Mouse (Mus musculus) right cerebral cortex, adult 2 months (tissue): Measurements from ENCODE around the gene Scnm1.

Experiments used
- DNase-seq, 2 experiments: peaks; one replicate each; pipeline ENCODE4 v3.0.0; 2021 to 2022; ENCODE audit warnings: low spot score in 2 of 2

Scnm1 gene

DNA sequence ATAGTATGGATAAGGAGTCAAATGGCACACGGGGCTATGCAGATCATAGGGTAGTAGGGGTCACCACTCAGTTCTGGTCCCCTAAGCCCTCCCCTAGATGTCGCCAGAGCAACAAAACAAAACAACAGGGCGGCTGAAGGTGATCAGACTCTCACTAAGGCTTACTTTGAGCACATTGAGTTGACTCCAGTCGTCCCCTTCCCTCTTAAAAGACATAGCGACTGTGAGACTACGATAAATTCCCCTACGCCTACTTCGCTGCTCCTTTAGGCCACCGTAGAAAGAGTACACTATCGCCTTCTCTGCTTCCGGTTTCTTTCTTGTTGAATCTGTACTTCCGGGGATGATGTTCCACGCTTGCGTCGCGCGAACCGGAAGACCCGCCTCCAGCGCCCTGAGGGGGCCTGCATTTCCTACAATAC is at the start of gene Scnm1, which contains the start of gene Lysmd1:
Gene Scnm1, minus strand, starts transcription at position 332 of the 422 bp plus-strand sequence.
Gene Lysmd1, plus strand, starts transcription at position 409 of the 422 bp plus-strand sequence.
- DNase-seq = peak; percentile 90 to 92

DNA sequence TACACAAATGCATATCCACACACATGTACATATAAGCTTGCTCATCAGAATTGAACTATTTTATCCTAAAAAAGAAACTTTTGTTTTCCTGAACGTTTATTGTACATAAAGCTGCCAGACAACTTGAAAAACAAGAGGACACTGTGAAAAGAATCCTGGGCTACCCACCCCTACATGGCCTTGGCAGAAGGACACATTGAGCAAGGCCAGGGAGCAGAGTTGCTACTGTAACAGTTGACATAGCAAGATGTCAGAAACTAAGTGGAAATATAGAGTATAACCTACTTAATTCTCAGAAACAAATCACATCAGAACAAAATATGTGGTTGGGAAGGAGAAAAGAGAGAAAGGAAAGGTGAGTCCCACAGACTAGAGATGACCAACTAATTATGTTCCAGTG is 48.0 kb upstream of the Scnm1 start:
- no peak for DNase-seq

DNA sequence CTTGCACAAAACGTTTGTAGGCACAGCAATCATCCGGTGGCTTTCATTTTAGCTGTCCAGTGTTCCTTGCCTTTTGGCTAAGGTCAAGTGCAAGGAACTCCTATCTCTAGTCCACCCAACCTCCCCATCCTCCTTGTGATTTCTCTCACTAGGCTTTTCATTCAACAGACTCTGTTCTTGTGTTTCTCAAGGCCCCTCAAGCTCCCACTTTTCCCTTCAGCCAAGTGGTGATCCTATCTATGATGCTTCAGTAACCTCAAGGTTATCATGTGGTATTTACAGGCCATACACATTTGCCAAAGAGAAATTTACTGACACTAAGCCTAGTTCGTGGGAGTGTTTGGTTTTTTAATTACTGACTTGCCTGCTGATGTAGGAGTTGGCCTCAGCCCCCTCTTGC is 46.1 kb upstream of the Scnm1 start:
- no peak for DNase-seq

DNA sequence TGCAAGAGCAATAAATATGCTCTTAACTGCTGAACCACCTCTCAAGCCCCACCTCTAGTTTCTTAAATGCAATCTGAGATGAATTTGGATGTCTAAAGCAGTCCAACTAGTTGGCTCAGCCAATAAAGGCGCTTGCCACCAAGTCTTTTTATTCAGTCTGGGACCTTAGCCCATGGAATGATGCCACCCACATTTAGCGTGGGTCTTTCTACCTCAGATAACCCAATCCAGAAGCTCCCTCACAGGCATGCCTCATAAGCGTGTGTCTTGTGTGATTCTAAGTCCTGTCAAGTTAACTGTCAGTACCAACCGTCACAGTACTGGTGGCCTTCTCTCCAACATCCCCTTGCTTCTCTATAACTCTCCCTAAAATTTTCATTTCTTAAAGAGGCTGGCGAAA is 45.1 kb upstream of the Scnm1 start:
- no peak for DNase-seq

DNA sequence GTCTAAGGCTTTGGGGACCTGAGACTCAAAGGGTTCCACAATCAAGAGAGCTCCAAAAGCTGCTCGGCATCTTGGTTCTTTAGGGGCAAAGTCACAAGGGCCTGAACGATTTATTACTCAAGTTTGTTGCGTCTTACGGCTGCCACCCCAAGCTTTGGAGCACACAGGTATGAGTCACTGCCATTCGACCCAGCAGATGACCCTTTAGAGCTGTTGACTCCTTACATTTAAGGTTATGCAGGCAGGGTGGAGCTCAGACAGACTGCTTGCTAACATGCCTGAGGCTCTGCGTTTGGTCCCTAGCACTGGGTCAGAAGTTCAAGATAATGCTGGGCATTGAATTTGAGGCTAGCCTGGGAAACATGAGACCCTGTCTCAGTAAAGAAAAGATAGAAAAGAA is 43.8 kb upstream of the Scnm1 start:
- DNase-seq = no peak

DNA sequence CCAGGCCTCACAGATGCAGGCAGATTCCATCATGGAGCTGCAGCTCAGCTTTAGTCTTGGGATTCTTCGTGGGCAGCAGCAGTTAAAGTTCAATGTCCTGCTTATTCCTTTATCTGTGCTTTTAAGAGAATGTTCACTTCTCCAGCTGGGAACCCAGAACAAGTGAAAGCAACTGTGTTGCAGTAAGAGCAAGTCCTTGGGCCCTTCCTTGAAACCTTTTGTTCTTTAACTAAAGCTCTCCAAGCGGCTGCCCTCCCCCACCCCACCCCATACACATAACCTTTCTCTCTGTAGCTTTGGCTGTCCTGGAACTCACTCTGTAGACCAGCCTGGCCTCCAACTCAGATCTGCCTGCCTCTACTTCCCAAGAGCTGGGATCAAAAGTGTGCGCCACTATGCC is 42.7 kb upstream of the Scnm1 start:
- no peak for DNase-seq

DNA sequence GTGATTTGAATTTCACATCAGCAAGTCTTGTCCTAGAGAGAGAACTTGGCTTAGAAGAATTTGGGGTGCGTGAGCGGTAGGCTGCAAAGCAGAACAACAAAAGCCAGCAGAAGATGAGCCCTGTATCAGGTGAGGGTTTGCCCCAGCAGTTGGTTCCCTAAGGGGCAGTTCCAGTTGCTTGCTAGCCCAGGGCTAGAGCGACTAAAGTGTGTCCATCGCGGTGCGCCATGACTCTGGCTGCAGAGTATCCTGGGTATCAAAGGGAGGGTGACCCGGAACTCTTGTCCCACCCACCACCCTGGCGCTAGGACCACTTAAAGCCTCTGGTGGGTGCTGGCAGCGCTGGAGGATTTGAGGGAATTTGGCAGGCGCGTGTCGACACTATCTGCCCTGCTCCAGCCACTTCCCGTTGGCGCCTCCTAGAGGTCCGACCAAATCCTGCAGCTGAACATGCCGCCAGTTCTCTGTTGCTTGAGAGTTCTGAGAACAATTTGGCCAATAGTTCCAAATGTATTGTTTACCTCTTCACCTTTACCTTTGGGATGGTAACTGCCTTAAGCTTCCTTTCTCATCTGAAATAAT is 40.3 kb upstream of the Scnm1 start:
- DNase-seq = peak; percentile 73 to 74

DNA sequence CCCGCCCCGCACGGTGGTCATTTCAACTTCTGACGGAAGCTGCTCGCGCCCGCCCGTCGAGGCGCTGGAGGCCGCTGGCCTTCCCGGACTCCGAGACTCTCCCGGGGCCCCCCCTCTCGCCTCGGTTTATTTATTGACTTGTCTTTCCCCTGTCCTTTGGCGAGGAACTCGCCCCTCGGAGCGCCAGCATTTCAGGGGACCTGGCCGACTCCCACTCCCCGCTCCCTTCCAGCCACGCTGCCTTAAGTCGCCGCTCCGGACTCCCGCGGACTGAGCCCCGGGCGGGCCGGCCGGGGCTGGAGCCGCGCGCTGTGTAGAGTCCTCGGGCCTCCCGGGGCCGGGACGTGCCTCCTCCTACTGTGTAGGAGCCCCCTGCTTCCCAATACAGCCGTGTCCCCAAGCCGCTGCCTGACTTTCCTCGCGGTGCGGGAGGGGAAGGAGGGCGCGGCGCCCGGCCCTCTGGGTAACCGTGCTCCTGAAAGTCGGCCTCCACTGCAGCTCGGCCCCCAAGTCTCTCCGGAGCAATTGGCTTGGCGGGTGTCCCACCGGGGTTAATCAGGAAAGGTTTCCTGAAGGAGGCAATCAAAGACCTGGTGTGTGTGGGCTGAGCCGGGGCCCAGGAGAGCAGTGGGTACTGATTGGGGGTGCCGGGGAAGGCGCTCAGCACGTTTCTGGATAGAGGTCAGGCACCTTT is 39.6 kb upstream of the Scnm1 start:
- no peak for DNase-seq

DNA sequence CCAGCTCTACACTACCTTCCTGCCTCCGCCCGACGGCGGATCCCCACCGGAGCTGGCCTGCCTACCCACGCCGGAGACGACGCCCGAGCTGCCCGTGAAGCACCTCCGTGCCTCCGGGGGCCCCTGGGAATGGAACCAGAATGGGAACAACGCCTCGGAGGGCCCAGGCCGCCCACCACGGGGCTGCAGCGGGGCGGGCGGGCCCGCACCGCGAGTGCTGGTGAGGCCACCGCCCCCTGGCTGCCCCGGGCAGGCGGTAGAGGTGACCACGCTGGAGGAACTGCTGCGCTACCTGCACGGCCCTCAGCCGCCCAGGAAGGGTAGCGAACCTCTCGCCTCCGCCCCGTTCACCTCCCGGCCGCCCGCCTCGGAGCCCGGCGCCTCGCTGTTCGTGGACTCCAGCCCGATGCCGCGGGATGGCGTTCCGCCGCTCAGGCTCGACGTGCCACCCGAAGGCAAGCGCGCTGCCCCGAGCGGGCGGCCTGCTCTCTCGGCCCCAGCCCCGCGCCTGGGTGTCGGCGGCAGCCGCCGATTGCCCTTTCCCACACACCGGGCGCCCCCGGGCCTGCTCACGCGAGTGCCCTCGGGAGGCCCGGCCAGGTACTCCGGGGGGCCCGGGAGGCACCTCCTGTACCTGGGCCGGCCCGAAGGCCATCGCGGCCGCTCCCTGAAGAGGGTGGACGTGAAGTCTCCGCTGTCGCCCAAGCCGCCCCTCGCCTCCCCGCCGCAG is 38.9 kb upstream of the Scnm1 start:
- DNase-seq = no peak

DNA sequence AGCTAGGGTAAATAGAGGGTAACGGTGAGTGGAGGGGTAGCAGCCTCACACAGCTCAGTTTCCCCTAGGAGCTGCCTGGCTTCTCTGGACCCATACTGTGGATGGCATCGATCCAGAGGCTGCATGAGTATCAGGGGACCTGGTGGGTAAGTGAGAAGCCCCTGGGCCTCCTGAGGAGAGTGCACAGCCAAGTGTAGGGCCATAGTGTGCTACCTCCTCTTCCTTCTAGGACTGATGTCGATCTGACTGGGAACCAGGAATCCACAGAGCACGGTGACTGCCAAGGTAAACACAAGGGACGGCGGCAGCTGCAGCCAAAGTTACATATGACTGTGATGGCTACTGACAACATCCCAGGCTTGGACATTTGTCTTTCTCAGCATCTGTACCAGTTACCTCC is 37.3 kb upstream of the Scnm1 start:
- no peak for DNase-seq

DNA sequence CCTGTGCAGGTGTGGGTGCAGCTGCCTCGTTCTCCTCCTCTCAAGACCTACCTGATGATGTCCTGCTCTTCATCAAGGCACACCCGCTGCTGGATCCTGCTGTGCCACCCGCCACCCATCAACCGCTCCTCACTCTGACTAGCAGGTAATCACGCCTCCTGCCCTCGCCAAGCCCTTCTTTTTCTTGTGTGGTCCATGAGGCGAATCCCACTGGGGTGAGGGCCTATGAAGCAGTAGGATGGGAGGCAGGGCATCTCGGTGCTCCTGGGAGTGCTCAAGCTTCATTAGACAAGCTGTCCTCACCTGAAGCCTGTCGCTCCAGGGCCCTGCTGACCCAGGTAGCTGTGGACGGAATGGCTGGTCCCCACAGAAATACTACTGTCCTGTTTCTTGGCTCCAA is 36.2 kb upstream of the Scnm1 start:
- no peak for DNase-seq

DNA sequence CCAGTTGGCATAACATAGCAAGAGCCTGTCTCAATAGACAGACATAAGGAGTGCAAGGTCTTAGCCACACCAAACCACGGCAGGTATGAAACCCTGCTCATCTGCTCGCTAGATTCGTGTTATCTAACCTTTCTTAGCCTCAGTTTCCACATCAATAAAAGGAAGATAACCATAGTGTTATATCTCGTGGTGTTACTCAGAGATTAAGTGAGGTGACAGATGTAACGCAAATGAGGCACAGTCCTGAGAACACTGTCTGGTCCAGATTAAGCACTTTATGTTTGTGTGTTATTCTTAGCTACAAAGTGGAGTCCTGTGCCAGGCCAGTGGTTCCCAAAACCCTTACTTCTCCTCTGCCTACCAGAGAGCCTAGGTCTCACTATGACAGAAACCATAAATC is 31.0 kb upstream of the Scnm1 start:
- no peak for DNase-seq

DNA sequence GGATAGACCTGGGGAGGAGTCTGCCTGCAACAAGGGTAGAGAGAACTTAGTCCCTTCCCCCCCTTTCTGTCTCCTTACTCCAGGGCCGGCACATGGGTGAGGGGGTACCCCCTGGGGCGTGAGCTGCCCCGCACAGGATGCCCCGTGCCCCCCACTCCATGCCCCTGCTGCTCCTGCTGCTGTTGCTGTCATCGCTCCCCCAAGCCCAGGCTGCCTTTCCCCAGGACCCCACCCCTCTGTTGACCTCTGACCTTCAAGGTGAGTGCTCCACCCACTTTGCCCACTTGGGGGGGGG is 30.4 kb upstream of the Scnm1 start:
- no peak for DNase-seq

DNA sequence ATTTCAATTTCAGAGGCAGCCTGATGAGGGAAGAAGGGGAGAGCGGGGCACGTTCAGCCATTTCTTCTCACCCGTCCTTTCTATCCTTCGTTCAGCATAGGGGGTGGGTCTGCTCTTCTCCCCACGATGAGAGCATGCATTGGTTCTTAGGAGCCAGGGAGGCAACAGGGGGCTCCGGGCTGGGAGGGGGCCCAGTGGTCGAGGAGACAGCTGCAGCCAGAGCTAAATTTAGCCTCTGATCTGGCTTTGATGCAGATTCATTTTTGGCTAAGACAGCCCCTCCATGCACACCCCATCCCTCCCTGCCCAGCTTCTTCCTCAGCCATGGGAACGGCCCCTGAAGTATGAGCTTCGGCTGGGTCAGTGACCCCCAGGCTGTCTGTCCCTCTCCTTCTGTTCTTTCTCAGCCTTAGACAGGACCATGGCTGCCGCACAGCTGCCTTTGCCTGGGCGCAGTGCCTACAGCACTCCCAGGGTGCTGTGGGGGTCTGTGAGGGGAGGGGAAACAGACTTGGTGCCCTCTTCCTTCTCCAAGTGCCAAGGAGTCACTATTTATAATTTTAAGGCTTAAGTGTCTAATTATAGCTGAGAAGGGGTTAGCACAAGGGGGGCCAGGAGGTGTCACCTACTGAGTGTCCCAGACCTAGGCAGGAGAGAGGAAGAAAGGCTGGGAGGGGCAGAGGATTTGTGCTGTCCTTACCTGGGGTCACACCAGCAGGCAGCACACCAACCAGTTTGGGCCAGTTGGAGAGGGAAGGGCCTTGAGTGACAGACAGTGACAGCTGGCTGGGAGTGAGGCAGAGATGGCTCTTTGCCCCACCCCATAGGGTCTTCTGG is 29.8 kb upstream of the Scnm1 start:
- no peak for DNase-seq

DNA sequence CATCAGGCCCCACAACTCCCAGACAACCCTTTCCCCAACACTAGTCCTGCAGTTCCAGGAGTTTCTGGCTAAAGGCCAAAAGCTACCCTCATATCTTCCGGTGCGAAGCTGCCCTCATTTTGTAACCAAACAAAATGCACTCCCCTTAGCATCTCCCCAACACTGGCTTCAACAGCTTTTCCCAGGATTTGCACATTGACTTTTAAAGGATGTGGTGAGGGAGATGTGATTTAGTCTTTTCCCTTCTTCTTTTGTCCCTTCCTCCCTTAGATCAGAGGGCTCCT is 28.5 kb upstream of the Scnm1 start:
- DNase-seq = no peak

DNA sequence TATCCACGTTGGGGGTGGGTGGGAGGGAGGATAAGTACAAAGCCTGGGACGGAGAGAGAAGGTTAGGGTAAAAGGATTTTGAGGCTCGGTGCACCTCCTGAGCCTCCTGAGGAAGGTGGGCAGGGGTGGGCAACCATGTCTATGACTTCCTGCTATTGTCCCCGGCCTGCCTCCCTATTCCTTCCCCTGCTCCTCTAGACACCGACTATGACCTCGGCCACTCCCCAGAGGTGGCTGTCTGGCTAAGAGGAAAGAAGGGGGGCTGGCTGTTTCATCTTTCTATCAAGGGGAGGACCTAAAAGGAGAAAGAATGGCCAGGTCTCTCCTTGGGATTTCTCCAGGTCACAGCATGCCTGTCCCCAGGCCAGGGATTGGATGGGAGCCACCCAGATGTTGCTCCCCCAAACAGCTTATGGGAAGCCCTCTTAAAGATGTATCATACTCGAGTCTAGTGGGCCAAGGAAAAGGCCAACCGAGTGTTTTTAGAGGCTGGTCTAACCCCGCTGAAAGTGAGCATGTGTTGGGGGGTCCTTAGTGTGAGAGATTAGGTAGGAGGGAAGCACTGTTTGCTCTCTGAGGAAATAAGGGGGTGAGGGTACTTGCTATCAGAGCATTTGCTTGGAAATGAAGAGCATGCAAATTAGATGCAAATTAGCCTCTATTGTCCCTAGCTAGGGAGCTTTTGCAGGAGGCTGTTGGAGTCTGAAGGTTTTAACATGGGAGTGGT is 28.0 kb upstream of the Scnm1 start:
- DNase-seq = no peak

DNA sequence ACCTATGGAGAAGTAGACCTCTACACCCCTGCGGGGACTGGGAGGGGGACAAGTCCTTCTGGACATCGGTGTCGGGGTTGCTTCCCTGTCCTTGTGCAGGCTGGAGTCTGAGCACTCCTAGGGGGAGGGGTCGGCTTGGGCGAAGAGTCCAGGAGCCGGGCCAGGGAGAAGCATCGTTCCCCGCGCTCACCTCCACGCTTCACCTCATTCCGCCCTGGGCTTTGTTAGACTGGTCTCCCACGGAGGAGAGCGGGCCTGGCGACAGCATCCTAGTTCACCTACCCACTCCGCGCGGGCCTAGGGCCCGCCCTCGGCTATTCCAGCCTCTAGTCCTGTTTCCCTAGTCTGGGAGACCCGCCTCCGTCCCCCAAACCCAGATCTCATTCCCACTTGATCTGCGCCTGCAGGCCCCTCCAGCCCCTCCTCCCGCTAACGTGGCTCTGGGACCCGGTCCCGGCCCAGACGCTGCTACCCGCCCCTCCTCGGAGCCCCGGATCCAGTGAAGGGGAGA is 27.3 kb upstream of the Scnm1 start:
- DNase-seq = no peak

DNA sequence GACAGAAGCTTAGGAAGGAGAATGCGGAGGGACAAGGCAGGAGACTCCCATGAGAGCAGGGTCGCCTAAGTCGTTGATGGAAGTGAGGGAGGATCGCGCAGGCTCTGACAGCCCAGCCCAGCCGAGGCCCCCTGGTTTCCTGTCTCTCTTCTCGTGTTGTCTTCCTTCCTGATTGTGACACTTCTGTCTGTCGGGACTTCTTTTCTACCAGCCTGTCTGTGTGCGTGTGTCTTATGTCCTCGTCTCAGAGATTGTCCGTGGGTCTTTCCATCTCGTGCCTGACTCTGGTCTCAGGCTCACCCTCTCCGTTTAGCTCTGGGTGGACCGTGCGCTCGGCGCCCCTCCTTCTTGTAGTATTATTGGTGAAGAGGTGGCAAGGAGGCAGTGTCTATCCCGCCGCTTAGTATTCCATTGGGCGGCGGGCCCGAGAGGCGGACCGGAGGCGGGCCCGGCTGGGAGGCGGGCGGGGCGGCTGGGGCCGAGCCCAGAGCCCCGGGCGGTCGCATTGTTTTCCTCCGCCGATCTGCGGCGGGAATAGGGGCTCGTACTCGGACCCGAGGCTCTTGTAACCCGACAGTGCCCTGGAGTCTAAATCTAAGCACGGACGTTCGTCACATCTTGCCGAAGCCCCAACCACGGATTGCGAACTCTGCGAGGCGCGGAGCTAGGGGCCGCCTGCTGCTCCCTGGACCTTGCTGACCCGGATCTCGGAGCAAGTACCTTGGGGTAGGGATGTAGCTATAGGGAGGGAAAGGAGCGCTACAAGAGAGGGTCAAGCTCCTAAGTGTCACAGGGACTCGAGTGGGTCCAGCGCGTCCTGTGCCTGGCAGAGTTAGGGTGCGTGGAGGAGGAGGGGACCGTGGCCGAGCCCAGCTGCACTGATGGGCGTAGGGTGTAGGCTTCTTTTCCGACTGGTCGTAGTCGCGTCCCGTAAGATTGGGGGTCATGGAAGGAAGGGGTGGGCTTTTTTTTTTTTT is 26.5 kb upstream of the Scnm1 start, which contains the start of gene Sema6c:
Gene Sema6c, plus strand, starts transcription at position 471 of the 977 bp plus-strand sequence.
- DNase-seq = peak; percentile 86 to 87

DNA sequence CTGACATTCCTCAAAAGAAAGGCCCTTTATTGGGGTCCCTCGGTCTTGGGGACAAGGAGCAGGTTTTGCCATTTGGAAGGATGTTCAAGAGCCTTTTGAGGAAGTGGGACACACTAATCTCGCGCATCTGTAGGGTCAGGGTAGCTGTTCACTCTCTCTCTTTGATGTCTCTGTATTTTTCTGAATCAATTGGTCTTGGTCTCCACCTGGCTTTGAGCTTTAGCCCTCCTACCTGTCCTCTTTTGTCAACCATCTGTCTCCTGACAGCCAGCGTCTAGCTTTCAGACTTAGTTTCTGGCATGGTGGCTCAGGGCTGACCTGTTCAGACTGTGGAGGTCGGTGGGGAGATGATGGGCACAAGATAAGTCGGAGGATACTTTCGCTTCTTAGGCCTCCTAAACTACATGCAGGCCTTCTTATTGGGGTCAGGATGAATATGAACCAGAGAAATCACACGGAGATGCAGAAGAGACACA is 25.7 kb upstream of the Scnm1 start:
- DNase-seq = no peak

DNA sequence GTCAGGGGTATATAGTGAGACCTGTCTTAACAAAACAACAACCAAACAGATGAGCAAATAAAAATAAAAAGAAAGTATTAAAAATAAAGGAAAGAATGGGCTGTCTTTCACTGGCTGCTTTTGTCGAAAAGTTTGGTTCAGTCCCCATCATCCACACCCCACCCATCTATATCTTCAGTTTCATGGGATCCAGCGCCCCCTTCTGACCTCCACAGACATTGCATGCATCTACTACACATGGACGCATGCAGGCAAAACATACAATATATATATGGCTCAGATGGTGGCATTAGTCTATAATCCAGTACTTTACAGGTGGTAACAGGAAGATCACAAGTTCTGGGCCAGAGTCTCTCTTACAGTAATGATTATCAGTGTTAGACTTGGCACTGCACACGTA is 20.1 kb upstream of the Scnm1 start:
- no peak for DNase-seq
